In genomic region chr2:170205591-170206441, GRCm38 (mm10) we compare ENCODE assay signal across 8 mouse cellular contexts. TPM values are rescaled to one million over a fixed set of nuclear protein-coding genes. Genes with fewer than 3 reads are reported as not detected.
A peak's percentile ranks its signal among the peaks of the same experiment; 100 is the strongest.
DNase-seq lines count a peak whose midpoint lies in the region; ATAC-seq and TF ChIP-seq lines count a peak whose summit lies in the region.

No protein-coding gene starts in this region.

- TF ChIP-seq EP300 in heart, postnatal 0 days (IDR thresholded peaks at IDR 0.05; ENCODE audit: low read depth), result no peak

- peak; percentile 27 to 38 for DNase-seq in cerebellum, postnatal 10 days
- DNase-seq in cerebellum, adult 18-20 months, result no peak
- DNase-seq in c-Kit-positive CD71-positive TER-119-negative erythroid progenitor cells, embryonic 14.5 days (ENCODE audit: low read depth), result peak; percentile 59
- peak; percentile 43 for DNase-seq in heart, postnatal 0 days (ENCODE audit: low spot score)
- peak; percentile 50 for DNase-seq in limb, embryonic 14.5 days (ENCODE audit: low spot score)
- peak; percentile 80 for DNase-seq in naive thymus-derived CD4-positive, alpha-beta T cell, adult 2 months (ENCODE audit: low read depth)
- DNase-seq in layer of hippocampus, adult 18-20 months (ENCODE audit: low spot score in 2 of 2), result no peak
- no peak for DNase-seq in left cerebral cortex, postnatal 10 days (ENCODE audit: extremely low spot score in 1 of 2, low spot score in 2 of 2)

- TF ChIP-seq CTCF in heart, postnatal 0 days (IDR thresholded peaks at IDR 0.05; ENCODE audit: low read depth), result no peak

- 1% methylated on average over 17 of the region's 17 CpGs for whole genome bisulfite sequencing in heart, postnatal 0 days
- 1% methylated on average over 17 of the region's 17 CpGs for WGBS in limb, embryonic 14.5 days

- H3K36me3 ChIP-seq in heart, postnatal 0 days (replicated peaks; ENCODE audit: control insufficient read depth, insufficient read depth, low read length), result no peaks in the 10 kb centered on the region
- no peaks in the 10 kb centered on the region for H3K36me3 ChIP-seq in limb, embryonic 14.5 days (ENCODE audit: control insufficient read depth, insufficient read depth, low read length)

- peak overlapping the region; percentile 44 for H3K4me3 ChIP-seq in heart, postnatal 0 days (ENCODE audit: low read depth, low read length)
- peak overlapping the region; percentile 31 for H3K4me3 ChIP-seq in limb, embryonic 14.5 days (replicated peaks; ENCODE audit: low read length)

- peak overlapping the region; percentile 84 for H3K27ac ChIP-seq in heart, postnatal 0 days (ENCODE audit: low read depth)
- H3K27ac ChIP-seq in limb, embryonic 14.5 days (replicated peaks; ENCODE audit: low read depth, low read length), result peak overlapping the region; percentile 50

- H3K27me3 ChIP-seq in heart, postnatal 0 days (ENCODE audit: control insufficient read depth, insufficient read depth, low read length), result no peaks in the 10 kb centered on the region
- no peaks in the 10 kb centered on the region for H3K27me3 ChIP-seq in limb, embryonic 14.5 days (ENCODE audit: control insufficient read depth, insufficient read depth, low read length)

- no peak for ATAC-seq in heart, postnatal 0 days (ENCODE audit: insufficient read depth, low read depth)
- ATAC-seq in limb, embryonic 14.5 days (ENCODE audit: low FRiP score, low read depth), result peak; percentile 39; the same call in 1 of the 2 replicates

- no peak for TF ChIP-seq POLR2A in limb, embryonic 14.5 days (IDR thresholded peaks at IDR 0.05; ENCODE audit: borderline replicate concordance, extremely low read depth, insufficient read depth, insufficient read length)

- peak overlapping the region; percentile 63 for H3K9ac ChIP-seq in heart, postnatal 0 days (replicated peaks; ENCODE audit: low read depth, low read length)
- H3K9ac ChIP-seq in limb, embryonic 14.5 days (ENCODE audit: low read depth, low read length, severe bottlenecking), result 0 out of 2 replicates have a peak overlapping the region, but pooled peaks have one; percentile 34

- intact Hi-C loops in left cerebral cortex, postnatal 10 days (cut with DNase I), result no loop called here

- peak overlapping the region; percentile 79 for H3K4me2 ChIP-seq in heart, postnatal 0 days (ENCODE audit: low read depth, low read length)
- peak overlapping the region; percentile 65 for H3K4me2 ChIP-seq in limb, embryonic 14.5 days (replicated peaks; ENCODE audit: low read depth, low read length, severe bottlenecking)

- peaks cover 16% of the 10 kb centered on the region for H3K4me1 ChIP-seq in heart, postnatal 0 days (ENCODE audit: control insufficient read depth, insufficient read depth)
- peaks cover 18% of the 10 kb centered on the region for H3K4me1 ChIP-seq in limb, embryonic 14.5 days (ENCODE audit: control insufficient read depth, insufficient read depth, low read length)

- H3K9me3 ChIP-seq in heart, postnatal 0 days (replicated peaks; ENCODE audit: control insufficient read depth, low read length), result no peaks in the 10 kb centered on the region
- H3K9me3 ChIP-seq in limb, embryonic 14.5 days (ENCODE audit: control insufficient read depth, low read length), result no peaks in the 10 kb centered on the region

RNA-seq across cellular contexts. Expression of gene Zfp217, which starts 57.9 kb away (rescaled TPM):
- total RNA-seq in heart, postnatal 0 days (2014; rRNA removed; ENCODE audit: low replicate concordance), result 9.8 and 10.1 TPM in 2 replicates
- polyA plus RNA-seq in heart, postnatal 0 days (2015; fragmentation: Nextera tagmentation; extraction: Ambion mirVana), result 1.9 and 2.1 TPM in 2 replicates
- 11.7 and 12.2 TPM in 2 replicates for polyA plus RNA-seq in limb, embryonic 14.5 days (2012; rRNA removed)
- 4.0 and 4.8 TPM in 2 replicates for polyA plus RNA-seq in limb, embryonic 14.5 days (2014; fragmentation: Nextera tagmentation; extraction: Ambion mirVana)
- 1 to 10 TPM; 4.2 TPM for total RNA-seq in layer of hippocampus, adult 18-20 months (2021)
- total RNA-seq in left cerebral cortex, postnatal 10 days (2021), result 1 to 10 TPM; 4.1 TPM

Comparison
In these comparisons a context has a peak if more than half of its experiments do, and no peak if none do; other contexts are left out.
1. DNase-seq: peak in cerebellum, postnatal 10 days (2 of 2), c-Kit-positive CD71-positive TER-119-negative erythroid progenitor cells, embryonic 14.5 days (single experiment), heart, postnatal 0 days (single experiment), limb, embryonic 14.5 days (single experiment) and naive thymus-derived CD4-positive, alpha-beta T cell, adult 2 months (single experiment); none in cerebellum, adult 18-20 months (0 of 2), layer of hippocampus, adult 18-20 months (0 of 2) and left cerebral cortex, postnatal 10 days (0 of 2).